Mouse (Mus musculus): ENCODE data around the gene Arl15.
A peak's percentile ranks its signal among the peaks of the same experiment; 100 is the strongest.

Arl15 gene

DNA sequence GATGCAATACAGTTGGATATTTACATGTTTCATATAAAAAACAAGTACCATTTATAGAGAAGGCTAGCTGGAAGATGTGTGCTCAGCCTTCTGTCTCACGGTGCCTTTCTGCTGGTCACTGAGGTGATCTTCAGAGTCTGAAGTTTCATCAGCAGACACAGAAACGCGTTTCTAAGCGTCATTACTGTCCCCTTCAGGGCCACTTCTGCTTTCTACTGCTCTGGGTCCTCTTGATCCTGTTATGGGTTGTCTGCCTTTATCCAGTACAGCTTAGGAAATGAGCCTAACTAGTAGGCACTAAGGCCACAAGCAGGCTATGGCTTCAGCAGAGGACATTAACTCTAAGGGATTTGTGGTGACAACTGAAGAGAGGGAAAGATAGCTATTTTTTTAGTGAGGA, 5.9 kb downstream of the Arl15 start:
- DNase-seq (ENCODE audit: low spot score in 2 of 2): no peak

DNA sequence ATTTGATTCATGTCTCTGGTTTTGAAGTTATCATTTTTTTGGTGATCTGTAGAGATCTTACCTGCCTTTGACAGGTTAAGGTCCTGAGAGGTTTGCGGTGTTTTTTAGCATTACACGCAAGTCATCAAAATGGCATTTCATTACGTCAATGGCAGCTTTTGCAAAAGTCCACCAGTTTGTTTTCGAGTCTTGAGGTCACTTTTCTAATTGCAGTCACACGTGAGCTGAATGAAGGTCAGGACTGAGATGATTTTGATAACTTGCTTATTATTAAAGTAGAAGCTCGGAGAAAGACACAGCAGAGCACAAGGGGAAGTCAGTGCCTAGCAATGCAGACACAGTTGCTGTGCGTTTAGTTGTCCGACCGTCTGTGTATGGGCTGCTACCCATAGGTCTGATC, 8.3 kb downstream of the Arl15 start:
- DNase-seq (ENCODE audit: low spot score in 2 of 2): no peak

DNA sequence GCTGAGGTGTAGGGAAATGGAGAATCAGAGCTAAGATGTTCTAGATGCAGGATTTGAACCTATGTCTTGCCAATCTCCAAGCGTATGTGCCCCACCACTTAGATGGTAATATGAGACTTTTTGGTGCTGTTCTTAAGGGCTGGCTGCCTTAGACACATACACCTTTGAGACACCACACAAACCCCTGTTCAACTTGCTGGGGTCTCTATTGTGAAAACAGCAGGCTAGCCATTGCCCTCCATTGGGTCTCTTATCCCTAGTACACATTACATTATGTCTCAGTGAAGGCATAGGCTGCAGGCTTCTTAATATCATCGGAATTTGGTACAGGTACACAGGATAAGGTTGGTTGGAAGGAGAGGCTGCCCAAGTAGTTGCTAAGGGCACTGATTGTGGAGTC, 16.8 kb downstream of the Arl15 start:
- no peak for DNase-seq (ENCODE audit: low spot score in 2 of 2)

DNA sequence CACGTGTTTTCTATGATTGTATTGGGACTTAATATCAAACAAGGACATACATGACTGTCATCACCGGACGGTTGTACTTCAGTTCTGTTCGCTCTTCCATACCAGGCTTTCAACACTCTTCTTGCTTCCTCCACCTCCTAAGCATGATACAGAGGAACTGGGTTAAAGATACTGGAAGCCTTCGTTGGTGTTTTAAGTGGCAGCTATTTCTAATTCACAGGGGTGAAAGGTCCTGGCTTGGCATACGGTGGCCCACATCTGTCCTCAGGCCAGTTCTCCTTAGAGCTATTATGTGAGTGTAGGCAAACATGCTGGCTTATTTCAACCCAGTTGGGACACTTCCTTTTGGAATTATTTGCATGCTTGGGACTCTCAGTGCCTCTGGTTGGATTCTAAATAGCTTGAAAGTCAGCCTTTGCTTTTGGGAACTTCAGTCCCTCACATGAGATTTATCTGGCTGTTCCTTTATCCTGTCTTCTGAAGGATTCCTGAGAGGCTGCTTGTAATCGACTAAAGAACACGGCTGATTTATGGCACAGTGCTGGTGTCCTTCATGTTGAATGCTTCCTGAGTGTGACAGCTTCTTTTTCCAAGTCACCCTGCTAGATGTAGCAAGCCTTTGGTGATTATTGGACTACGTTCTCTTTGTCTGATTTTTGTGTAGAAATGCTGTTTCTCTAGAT, 17.7 kb downstream of the Arl15 start:
- no peak for DNase-seq (ENCODE audit: low spot score in 2 of 2)

DNA sequence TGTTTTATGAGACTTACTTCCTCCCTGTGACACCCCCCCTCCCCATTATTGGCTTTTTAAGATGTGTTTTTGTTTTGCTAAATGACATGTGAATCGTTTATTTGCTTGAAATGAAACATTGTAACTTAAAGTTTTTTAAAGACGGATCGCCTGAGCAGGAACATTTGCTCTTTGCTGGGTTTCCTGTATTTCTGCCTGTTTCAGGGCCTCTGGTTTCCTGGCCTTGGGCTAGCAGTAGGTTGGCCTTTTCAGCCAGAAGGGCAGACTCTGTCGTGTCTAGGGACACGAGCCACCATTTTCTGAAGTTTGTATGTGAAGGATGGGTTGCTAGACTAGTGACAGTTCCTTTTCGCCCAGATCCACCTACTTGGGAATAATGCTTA, 18.3 kb downstream of the Arl15 start:
- DNase-seq (ENCODE audit: low spot score in 2 of 2): no peak

DNA sequence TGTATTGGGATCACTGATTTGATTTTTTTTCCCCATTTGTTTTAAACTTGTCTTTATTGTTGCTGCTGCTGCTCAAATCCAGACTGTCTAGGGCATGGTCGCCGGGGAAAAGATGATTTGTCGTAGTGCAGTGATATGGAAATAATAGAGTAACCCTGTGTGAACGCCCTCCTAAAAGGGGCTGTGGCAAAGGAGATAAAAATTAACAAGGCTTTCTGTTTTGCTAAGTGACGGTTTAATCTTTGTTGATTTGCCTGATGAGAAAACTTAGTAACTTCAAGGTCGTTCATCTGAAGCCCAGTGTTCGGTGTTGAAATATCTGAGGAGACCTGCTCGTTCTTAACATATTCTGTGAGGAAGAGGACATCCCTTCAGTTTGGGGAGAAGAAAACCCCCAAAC, 19.8 kb downstream of the Arl15 start:
- no peak for DNase-seq (ENCODE audit: low spot score in 2 of 2)

DNA sequence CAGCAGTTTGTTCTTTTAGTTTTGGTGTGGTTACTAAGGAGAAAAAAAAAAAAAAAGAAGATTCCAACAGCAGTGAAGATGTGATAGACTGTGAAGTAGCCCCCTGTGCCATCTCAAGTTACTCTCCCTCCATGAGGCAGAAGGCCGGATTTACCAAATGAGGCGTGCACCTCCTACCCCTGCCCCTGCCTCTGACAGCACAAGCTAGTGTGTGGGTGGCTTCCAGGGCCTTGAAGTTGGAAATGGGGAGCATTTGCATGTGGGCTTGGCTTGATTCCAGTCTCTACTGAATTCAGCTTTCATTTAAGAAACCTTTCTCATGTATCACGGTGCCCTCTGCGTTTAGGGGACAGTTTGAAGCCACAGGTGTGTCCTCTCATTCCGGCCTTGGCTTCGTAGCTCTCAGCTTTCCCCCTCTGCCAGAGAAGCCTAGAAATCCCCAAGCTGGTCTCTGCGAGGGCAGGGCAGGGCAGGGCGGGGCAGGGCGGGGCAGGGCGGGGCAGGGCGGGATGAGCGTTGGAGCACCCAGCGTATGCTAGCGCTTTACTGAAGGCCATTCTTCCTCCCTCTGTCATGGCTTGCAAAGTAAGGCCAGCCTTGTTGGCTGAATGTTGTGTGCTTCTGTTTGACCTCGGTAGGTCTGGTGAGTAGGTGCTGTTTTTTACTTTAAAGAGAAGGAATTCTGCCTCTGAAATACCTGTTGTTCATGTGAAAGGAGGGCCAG, 21.6 kb downstream of the Arl15 start:
- DNase-seq (ENCODE audit: low spot score in 2 of 2): peak; percentile 30 to 54

DNA sequence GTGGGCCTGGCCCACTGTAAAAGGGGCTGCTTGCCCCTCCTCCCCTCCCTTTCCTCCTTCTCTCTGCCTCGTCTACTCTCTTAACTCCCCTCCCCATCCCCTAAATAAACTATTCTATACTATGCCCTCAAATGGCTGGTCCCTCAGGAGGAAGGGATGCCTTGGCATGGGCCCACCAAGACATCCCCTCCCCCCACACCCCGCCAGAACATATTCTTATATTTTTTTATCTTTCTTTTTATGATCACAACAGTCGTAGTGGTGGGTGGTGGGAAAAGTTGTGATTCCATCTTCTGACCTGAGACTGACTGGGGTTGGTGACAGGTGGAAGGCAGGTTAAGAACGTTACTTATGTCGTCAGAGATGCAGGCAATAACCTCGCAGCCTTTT, 22.1 kb downstream of the Arl15 start:
- DNase-seq (ENCODE audit: low spot score in 2 of 2): no peak

DNA sequence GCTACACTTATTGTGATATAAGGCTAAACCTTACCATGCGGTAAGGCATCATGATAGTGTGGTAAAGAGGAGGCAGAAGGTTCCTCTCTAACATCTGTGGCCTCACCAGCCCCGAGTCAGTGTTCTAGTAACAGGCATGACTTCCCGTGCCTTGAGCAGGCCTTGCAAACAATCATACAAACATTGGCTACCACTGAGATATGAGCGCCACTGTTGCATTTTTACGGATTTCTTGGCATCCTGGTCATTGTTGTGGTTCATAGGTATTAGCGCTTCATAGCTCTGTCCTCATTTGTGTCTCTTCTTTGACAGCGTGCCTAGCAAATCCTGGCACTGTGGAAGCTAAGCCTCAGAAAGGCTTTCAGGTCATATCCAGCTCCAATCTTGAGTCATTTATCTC, 24.7 kb downstream of the Arl15 start:
- no peak for DNase-seq (ENCODE audit: low spot score in 2 of 2)

DNA sequence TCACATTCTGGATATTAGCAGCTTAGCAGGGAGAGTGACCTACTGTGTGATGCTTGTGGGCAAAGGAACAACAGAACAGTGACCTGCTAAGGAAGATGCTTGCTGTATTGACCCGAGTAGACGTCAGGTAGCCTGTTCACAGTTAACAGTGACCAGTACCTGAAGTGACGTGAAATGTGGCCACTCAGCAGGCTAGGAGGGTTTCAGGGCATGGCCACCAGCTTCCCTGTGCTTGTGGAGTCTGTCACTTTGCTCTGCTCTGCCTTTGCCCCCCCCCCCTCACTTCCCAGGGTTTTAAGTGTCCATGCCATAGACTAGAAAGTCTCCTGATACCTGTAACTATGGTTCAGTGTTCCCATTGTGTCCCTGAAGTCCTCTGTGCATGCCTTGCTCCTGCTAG, 25.9 kb downstream of the Arl15 start:
- DNase-seq (ENCODE audit: low spot score in 2 of 2): no peak

DNA sequence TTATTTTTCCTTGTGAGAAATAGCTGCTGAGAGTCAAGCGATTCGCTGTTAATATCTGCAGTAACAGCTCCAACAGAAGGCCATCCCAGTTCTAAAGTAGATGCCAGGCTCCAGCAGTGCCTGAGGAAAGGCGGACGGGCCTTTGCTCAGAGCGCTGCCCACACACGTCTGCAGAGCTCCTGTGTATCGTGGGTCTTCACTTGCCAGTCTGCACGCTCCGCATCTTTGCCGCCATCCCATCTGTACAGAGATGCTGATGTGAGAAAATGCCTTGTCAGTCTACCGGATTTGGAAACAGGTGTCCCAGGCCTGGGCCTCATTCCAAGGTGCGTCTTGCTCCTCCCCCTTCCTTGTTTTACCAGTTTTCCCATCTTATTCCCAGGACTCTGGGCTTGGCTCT, 27.6 kb downstream of the Arl15 start:
- DNase-seq (ENCODE audit: low spot score in 2 of 2): peak; percentile 63 to 81

DNA sequence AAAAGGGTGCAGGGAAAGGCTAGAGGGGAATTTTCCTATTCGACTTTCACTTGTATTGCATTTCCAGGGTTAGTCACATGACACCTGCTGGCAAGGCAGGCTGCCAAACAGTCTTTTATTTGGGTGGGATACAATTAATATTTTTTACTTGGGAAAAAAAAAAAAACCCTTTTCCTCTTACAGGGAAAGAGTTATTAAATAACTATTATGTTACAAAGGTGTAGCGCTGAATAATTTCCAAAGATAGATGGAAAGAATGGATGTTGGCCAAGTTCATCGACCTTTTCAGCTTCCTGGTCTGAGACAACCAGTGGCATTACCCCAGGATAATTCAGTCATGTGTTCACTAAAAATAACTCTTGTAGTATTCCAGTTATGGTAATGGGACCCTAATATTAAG, 29.7 kb downstream of the Arl15 start:
- DNase-seq (ENCODE audit: low spot score in 2 of 2): no peak

DNA sequence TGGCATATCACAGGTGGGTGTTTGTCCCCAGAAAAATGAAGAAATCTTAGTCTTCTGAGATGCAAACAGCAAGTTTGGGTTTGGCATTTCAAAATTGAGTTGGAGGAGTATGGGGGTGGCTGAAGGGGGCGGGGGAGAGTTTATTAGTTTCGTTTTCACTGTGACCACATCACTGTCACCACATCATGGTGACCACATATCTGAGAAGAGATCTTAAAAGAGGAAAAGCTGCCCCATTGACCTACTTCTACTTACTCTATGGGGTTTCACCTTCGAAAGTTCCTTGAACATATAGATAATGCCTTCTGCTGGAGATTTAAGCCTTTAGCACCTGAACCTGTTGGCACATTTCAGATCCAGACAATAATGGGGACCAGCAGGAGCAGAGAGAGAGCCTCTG, 34.3 kb downstream of the Arl15 start:
- DNase-seq (ENCODE audit: low spot score in 2 of 2): no peak

DNA sequence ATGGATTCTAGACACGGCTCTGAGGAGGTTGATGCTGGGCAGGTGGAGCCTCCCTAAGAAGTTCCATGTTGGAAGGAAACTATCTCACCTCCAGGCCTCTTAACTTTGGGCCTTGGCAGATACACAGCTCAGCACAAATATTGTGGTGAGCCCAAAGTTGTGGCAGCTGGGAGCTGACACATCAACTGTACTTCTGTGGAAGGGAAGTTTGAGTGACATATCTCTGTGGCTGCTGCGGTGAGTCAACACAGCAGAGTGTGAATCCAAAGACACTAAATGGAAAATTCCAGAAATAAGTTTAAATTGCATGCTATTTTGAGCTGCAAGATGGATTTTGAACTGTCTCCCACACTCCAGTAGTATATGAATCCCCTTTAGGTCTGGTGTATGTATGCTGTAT, 34.8 kb downstream of the Arl15 start:
- DNase-seq (ENCODE audit: low spot score in 2 of 2): no peak

DNA sequence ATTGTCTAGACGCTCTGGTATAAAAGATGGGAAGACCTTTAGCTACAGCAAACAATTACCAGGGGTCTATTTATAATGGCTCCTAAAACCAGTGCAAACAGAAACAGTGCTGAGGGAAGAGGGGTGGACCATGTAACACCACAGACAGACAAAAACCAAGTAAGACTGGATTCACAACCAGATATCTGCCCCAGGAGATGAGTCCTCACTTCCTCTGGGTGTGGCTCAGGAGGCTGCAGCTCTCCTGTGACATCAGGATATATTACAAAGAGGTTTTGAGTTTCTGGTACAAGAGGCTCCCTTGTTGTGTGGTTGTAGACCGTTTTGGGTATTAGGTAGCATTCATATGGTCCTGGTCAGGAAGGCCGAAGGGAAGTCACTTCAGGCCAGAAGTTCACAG, 36.5 kb downstream of the Arl15 start:
- DNase-seq (ENCODE audit: low spot score in 2 of 2): no peak

DNA sequence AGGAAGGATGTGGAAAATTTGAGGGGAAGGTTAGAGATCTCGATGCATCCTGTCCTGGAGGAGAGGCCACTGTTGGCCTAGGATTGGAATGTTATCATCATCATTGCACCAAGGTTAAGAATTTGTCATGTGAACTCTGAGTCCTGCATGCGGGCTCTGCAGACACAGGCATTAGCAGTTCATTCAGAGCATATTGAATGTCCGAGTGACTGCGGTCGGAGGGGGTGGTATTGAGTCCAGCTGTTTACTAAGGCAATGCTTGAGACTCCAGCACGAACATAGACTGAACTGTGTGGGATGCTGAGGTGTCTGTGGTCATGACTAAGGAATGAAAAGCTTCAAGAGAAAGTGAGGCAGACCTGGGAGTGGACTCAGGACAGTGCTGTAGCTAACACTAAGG, 38.6 kb downstream of the Arl15 start:
- DNase-seq (ENCODE audit: low spot score in 2 of 2): no peak

DNA sequence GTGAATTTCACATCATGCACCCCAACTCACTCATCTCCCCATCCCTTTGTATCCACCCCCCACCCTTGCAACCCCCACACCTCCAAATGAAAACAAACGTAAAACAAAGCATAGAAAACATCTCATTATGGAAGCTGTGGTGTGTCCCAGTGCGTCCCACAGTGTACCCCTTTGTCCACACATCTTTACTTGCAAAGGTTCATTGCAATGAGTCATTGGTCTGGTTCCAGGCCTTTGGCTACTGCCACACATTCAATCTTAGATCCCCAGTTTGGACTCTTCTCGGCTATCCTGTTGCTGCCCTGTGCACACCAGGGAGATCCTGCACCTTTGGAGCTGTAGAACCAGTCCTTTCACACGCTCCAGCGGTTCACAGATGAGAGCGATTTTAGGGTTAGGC, 41.6 kb downstream of the Arl15 start:
- no peak for DNase-seq (ENCODE audit: low spot score in 2 of 2)

DNA sequence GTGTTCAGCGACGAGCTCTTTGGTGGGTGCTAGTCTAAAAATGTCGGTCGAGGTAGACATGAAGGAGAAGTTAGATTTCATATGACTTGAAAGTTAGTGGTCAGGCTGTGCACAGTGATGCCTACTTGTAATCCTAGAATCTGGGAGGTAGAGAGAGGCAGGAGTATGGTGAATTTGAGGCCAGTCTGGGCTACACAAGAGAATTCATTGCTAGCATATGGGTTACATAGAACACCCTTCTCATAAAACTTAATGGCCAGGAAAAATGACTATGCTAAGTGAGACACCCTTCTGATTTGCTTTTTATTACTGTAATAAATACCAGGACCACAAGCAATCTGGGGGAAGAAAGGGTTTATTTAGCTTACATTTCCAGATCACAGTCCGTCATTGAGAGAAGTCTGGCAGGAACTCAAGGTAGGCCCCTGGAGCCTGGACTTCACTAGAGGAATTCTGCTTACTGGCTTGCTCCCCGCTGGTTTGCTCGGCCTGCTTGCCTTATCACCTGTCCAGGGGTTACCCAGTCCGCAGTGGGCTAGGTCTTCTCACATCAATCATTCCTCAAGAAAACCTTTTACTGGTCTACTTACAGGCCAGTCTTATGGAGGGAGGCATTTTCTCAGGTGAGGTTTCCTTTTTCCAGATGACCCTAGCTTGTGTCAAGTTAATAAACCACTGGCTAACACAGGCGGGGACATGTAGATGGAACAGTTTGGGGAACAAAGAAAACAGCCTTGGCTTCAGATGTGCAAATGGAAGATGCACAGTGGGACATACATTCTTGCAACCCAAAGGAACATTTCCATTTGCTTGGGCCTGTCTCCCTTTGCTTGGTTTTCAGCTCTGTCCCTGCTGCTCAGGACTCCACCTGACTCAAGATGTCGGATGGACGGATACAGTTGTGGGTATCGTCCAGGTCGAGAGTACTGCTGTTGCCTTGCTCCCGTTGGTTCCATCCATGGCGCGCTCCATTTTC, 44.6 kb downstream of the Arl15 start:
- no peak for DNase-seq (ENCODE audit: low spot score in 2 of 2)

DNA sequence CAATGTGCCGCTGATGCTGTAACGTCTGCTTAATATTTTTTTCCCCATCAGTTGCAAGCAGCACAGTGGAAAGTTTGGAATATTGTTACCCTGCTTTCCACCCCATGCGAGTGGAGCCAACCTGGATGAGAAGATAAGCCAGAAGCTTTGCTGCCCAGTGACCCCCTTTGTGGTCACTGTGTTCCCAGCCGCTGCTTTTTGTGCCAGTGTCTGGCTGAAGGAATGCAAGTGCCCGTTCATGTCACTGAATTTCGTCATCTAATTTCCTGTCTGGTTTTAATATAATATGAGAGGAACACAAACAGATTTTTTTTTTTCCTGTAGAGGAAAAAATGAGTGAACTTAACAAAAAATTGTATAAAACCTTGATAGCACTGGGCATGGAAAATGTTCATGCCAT, 46.1 kb downstream of the Arl15 start:
- DNase-seq (ENCODE audit: low spot score in 2 of 2): no peak

DNA sequence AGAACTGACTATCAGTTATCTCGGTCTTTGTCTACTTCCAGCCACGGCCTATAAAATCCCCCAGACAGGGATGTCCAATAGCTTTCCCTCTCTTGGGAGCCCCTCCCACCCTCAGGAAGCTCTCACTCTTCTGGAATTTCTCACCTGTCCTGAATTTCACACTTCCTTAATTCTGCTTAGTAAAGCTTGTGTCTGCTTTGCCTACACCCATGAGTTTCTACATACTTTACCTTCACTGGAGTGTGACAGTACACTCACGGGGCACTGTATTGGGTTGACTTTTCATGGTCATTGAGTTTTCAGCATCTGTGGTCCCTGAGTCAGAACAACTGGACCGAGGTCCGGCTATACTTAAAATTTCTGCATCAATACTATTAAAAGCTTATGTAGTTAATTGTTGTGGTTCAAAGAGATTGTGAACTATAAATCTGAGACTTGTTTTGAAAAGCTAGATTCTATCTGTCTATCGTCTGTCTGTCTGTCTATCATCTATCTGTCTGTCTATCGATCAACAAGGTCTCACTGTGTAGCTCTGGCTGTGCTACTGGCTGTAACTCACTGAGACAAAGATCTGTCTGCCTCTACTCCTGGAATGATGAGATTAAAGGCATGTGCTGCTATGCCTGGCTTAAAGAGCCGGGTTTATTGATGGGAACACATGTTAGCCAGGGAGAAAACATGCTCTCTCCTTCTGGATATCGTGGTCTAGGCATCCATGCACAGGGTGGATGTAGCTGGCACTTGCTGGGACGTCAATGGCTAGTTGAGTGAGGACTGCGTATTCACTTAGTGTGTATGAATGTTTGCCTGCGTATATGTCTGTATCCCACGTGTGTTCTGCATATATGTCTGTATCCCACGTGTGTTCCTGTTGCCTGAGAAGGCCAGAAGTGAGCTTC, 48.4 kb downstream of the Arl15 start:
- no peak for DNase-seq (ENCODE audit: low spot score in 2 of 2)

DNA sequence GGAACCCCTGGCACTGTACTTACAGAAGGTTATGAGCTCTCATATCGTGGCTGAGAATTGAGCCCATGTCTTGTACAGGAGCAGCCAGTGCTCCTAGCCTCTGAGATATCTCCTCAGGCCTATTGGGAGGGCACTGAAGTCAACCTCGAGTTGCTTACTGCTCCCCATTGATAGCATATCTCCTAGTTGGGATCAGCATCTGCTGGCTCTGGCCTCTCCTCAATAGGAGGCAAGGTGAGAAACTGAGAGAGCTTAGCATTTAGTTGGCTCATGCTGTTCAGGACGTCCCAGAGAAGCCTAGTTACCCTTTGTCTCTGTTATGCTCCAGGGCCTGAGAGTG, 49.0 kb downstream of the Arl15 start:
- no peak for DNase-seq (ENCODE audit: low spot score in 2 of 2)

DNA sequence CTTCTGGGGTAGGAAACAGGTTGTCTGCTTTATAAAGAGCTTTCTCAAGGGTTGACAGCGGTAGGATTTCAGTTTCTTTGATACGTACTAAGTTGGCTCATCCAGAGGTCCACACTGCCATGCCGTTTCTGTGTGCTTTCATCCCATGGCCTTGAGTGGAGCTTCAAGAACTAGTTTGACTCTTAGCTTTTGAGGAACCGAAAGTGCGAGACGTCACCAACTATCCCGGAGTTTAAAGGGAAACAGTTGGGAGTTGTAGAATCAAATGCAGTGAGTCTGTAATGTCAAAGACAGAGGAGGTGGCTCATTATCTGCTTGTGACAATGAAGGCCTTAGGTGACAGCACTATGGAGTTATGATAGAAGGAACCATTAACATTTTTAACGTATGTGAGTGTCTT, 49.6 kb downstream of the Arl15 start:
- no peak for DNase-seq (ENCODE audit: low spot score in 2 of 2)

Data from frontal cortex, postnatal 36 days (tissue).